Mouse (Mus musculus) midbrain, postnatal 0 days (tissue): Measurements from ENCODE around the gene Ankrd13b. TPM values are rescaled to one million over a fixed set of nuclear protein-coding genes. Genes with fewer than 3 reads are reported as not detected.

Experiments used
- ATAC-seq: fragments of 200-750 bp; cut with Nextera tagmentation; 2 replicates; pipeline ENCODE4 v1.8.0; 2017; ENCODE audit warnings: moderate number of reproducible peaks, mild to moderate bottlenecking, moderate TSS enrichment, moderate library complexity; ENCODE audit not compliant: low FRiP score
- DNase-seq: peaks from one replicate; pipeline ENCODE4 v3.0.0-alpha.2; 2015; ENCODE audit warnings: low spot score
- H3K27ac ChIP-seq: fragments of 300-500 bp; sonication (generic); 2 replicates; pipeline ENCODE4 v1.5.1; 2014; ENCODE audit warnings: low read depth, mild to moderate bottlenecking, low read length, mixed read lengths
- H3K27me3 ChIP-seq: fragments of 300-500 bp; sonication (generic); 2 replicates; pipeline ENCODE4 v1.6.1; 2014; ENCODE audit warnings: low read length, control low read depth, mixed read lengths; ENCODE audit not compliant: insufficient read depth
- H3K36me3 ChIP-seq: fragments of 300-500 bp; sonication (generic); 2 replicates; pipeline ENCODE4 v1.6.1; 2014; ENCODE audit warnings: low read length, control low read depth, mixed read lengths; ENCODE audit not compliant: insufficient read depth
- H3K4me1 ChIP-seq: fragments of 300-500 bp; sonication (generic); 2 replicates; pipeline ENCODE4 v1.6.1; 2014; ENCODE audit warnings: mild to moderate bottlenecking, control low read depth, antibody characterized with exemption, low read length, mixed read lengths; ENCODE audit not compliant: insufficient read depth
- H3K4me2 ChIP-seq: fragments of 300-500 bp; sonication (generic); 2 replicates; pipeline ENCODE4 v1.6.1; 2014; ENCODE audit warnings: low read depth, mild to moderate bottlenecking, low read length, mixed read lengths; ENCODE audit not compliant: poor library complexity, severe bottlenecking
- H3K4me3 ChIP-seq: fragments of 300-500 bp; sonication (generic); 2 replicates; pipeline ENCODE4 v1.5.1; 2014; ENCODE audit warnings: low read depth, mild to moderate bottlenecking, low read length, moderate library complexity
- H3K9ac ChIP-seq: fragments of 300-500 bp; sonication (generic); replicated peaks from 2 replicates; pipeline ENCODE4 v1.6.1; 2014; ENCODE audit warnings: mild to moderate bottlenecking, low read length, moderate library complexity, mixed read lengths; ENCODE audit not compliant: poor library complexity, severe bottlenecking
- H3K9me3 ChIP-seq: fragments of 300-500 bp; sonication (generic); 2 replicates; pipeline ENCODE4 v1.6.1; 2016; ENCODE audit warnings: low read length, control low read depth
- CTCF ChIP-seq: IDR thresholded peaks from 2 replicates; pipeline ENCODE4 v1.5.1; 2016; ENCODE audit warnings: antibody characterized with exemption, mild to moderate bottlenecking
- WGBS: fragments of 180-500 bp; shearing (Covaris S2); extraction: QIAGEN DNeasy Blood & Tissue Kit; methylation state at CpG from one replicate; pipeline ENCODE4 v1.1.7; 2014; 5-methylcytosine and 5-hydroxymethylcytosine counted together
- polyA plus RNA-seq: library from polyadenylated mRNA; unstranded; fragments of >200 nt; fragmentation: Nextera tagmentation; extraction: Ambion mirVana; gene quantifications from 2 replicates; pipeline ENCODE4 v1.2.1, GENCODE M21; 2015
- total RNA-seq: library from RNA; depleted of rRNA; stranded (reverse); fragments of >200 nt; gene quantifications from 2 replicates; pipeline ENCODE4 v1.2.3, GENCODE M21; 2014

Gene Ankrd13b
- total and polyA plus RNA-seq, 2 experiments from 2014 or later, result 43.6 to 75.5 TPM

GRCm38 (mm10) chr11:77471407-77471806 lies 18.1 kb downstream of the Ankrd13b start:
- H3K27me3 ChIP-seq, result peaks cover 17% of the 10 kb centered on the region
- H3K4me1 ChIP-seq, result 0 out of 2 replicates have a peak, but pooled peaks cover 2% of the 10 kb centered on the region
- no peak for ATAC-seq
- H3K9ac ChIP-seq, result no peak overlapping the region
- H3K36me3 ChIP-seq, result peaks cover 36% of the 10 kb centered on the region
- TF ChIP-seq CTCF, result peak; percentile 10; the same call in 1 of the 2 replicates
- no peak overlapping the region for H3K27ac ChIP-seq
- no peak for DNase-seq
- H3K9me3 ChIP-seq, result no peaks in the 10 kb centered on the region
- H3K4me3 ChIP-seq, result no peak overlapping the region
- no peak overlapping the region for H3K4me2 ChIP-seq
- 76% methylated on average over 29 of the region's 29 CpGs for WGBS

- Histone ChIP-seq H3K36me3 (peaks cover 24% of the 10 kb centered on the region), H3K9me3 (no peaks in the 10 kb centered on the region), H3K4me1 (0 out of 2 replicates have a peak, but pooled peaks cover 2% of the 10 kb centered on the region), H3K4me2 (no peak overlapping the region), H3K27ac (no peak overlapping the region), H3K9ac (no peak overlapping the region), H3K27me3 (peaks cover 17% of the 10 kb centered on the region), H3K4me3 (no peak overlapping the region)
- 87% methylated on average over 9 of the region's 9 CpGs for whole genome bisulfite sequencing
- no peak for DNase-seq
- no peak for TF ChIP-seq CTCF
- ATAC-seq, result no peak
Measured at GRCm38 (mm10) chr11:77468397-77468796, 21.1 kb downstream of the Ankrd13b start.

GRCm38 (mm10) chr11:77467784-77468183 lies 21.7 kb downstream of the Ankrd13b start:
- H3K4me3 ChIP-seq, result no peak overlapping the region
- no peak overlapping the region for H3K27ac ChIP-seq
- H3K27me3 ChIP-seq, result peaks cover 21% of the 10 kb centered on the region
- DNase-seq (peak; percentile 68), ATAC-seq (no peak; the same call in 1 of the 2 replicates)
- H3K36me3 ChIP-seq, result peaks cover 20% of the 10 kb centered on the region
- H3K4me1 ChIP-seq, result peaks cover 4% of the 10 kb centered on the region; the same call in 1 of the 2 replicates
- 11% methylated on average over 20 of the region's 20 CpGs for WGBS
- peak; percentile 75 for TF ChIP-seq CTCF
- no peak overlapping the region for H3K9ac ChIP-seq
- no peak overlapping the region for H3K4me2 ChIP-seq
- no peaks in the 10 kb centered on the region for H3K9me3 ChIP-seq

GRCm38 (mm10) chr11:77467157-77467556 lies 22.3 kb downstream of the Ankrd13b start:
- 6% methylated on average over 25 of the region's 25 CpGs for WGBS
- TF ChIP-seq CTCF, result peak; percentile 49
- Histone ChIP-seq H3K9ac (no peak overlapping the region), H3K27me3 (peaks cover 27% of the 10 kb centered on the region), H3K27ac (no peak overlapping the region), H3K4me2 (no peak overlapping the region), H3K36me3 (peaks cover 14% of the 10 kb centered on the region), H3K4me1 (peaks cover 5% of the 10 kb centered on the region; the same call in 1 of the 2 replicates), H3K9me3 (no peaks in the 10 kb centered on the region), H3K4me3 (no peak overlapping the region)
- DNase-seq (no peak), ATAC-seq (peak; percentile 21; the same call in 1 of the 2 replicates)

- Histone ChIP-seq H3K4me2 (no peak overlapping the region), H3K27me3 (peaks cover 30% of the 10 kb centered on the region), H3K9ac (no peak overlapping the region), H3K4me1 (peaks cover 5% of the 10 kb centered on the region; the same call in 1 of the 2 replicates), H3K4me3 (no peak overlapping the region), H3K36me3 (peaks cover 8% of the 10 kb centered on the region), H3K27ac (no peak overlapping the region), H3K9me3 (no peaks in the 10 kb centered on the region)
- TF ChIP-seq CTCF, result no peak
- no peak for ATAC-seq
- 49% methylated on average over 9 of the region's 9 CpGs for WGBS
- DNase-seq, result no peak
Measured at GRCm38 (mm10) chr11:77466544-77466943, 22.9 kb downstream of the Ankrd13b start.

GRCm38 (mm10) chr11:77465111-77465510 lies 24.4 kb downstream of the Ankrd13b start:
- no peak overlapping the region for H3K9ac ChIP-seq
- WGBS, result 30% methylated on average over 3 of the region's 3 CpGs
- no peak overlapping the region for H3K27ac ChIP-seq
- no peak overlapping the region for H3K4me2 ChIP-seq
- DNase-seq, result no peak
- no peak for ATAC-seq
- H3K4me1 ChIP-seq, result peaks cover 5% of the 10 kb centered on the region; the same call in 1 of the 2 replicates
- H3K36me3 ChIP-seq, result no peaks in the 10 kb centered on the region
- peaks cover 38% of the 10 kb centered on the region for H3K27me3 ChIP-seq
- no peaks in the 10 kb centered on the region for H3K9me3 ChIP-seq
- TF ChIP-seq CTCF, result no peak
- no peak overlapping the region for H3K4me3 ChIP-seq
